Mouse (Mus musculus): ENCODE results near the gene Hipk2. TPM values are rescaled to one million over a fixed set of nuclear protein-coding genes. Genes with fewer than 3 reads are reported as not detected.

Gene Hipk2
- total and polyA plus RNA-seq, 2 experiments from 2014 or later: 17.8 to 28.6 TPM

DNA sequence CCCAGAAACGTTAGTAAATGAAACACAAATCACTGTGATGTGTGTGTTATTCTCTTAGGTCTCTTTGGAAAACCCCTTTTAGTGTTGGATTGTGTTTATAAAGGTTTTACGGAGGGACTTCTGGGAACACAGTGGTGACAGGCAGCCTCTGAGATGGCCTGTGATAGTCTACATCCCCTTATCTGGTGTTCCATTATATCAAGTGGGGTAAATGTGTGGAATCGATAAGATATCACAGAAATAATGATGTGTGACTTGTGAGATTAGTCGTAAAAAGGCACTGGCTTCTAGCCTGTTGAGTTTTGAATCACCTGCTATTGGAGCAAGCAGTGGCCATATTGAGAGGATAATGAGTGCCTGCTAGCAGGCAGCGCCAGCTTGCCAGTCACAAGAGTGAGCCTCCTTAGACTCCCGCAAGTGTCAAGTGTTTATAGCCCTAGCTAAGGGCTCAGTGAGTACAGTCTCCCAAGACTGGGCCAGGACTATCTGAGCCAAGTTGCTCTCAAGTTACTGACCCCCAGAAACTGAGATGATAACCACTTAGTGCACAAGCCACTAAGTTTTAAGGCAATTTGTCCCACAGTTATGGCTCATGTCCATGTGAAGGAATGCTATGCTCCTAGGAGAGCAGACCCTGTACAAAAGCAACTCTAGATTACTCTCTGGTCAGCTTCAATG, 113.2 kb downstream of the Hipk2 start:
- Histone ChIP-seq H3K9ac (no peak overlapping the region), H3K4me2 (ENCODE audit: low read depth) (no peak overlapping the region), H3K9me3 (ENCODE audit: low read length) (no peaks in the 10 kb centered on the region), H3K27ac (ENCODE audit: low read depth, low read length) (no peak overlapping the region), H3K27me3 (ENCODE audit: insufficient read depth, low read length) (no peaks in the 10 kb centered on the region), H3K4me1 (ENCODE audit: insufficient read depth) (no peaks in the 10 kb centered on the region), H3K4me3 (ENCODE audit: low read depth, low read length) (no peak overlapping the region), H3K36me3 (ENCODE audit: insufficient read depth) (no peaks in the 10 kb centered on the region)
- WGBS: 56% methylated on average over 6 of the region's 6 CpGs
- DNase-seq (no peak), ATAC-seq (no peak)
- no peak for TF ChIP-seq CTCF (IDR thresholded peaks at IDR 0.05; ENCODE audit: low read depth)

DNA sequence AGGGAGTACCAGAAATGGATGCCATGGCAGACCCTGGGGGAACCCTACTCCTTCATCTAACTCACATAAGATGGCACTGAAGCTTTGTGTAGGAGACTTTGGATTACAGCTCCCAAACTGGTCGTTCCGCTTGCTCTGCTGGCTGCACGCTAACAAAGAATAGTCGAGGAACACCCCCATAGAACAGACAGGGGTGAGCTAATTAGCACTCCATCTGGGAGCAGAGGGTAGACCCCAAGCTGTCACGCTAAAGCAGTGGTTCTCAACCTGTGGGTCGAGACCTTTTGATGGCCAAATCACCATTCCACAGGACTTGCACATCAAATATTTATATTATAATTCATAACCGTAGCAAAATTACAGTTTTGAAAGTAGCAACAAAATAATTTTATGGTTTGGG, 114.0 kb downstream of the Hipk2 start:
- Histone ChIP-seq H3K27me3 (ENCODE audit: insufficient read depth, low read length) (no peaks in the 10 kb centered on the region), H3K9me3 (ENCODE audit: low read length) (no peaks in the 10 kb centered on the region), H3K4me3 (ENCODE audit: low read depth, low read length) (no peak overlapping the region), H3K27ac (ENCODE audit: low read depth, low read length) (no peak overlapping the region), H3K36me3 (ENCODE audit: insufficient read depth) (no peaks in the 10 kb centered on the region), H3K9ac (no peak overlapping the region), H3K4me2 (ENCODE audit: low read depth) (no peak overlapping the region), H3K4me1 (ENCODE audit: insufficient read depth) (no peaks in the 10 kb centered on the region)
- ATAC-seq: no peak
- 52% methylated on average over 7 of the region's 7 CpGs for WGBS
- DNase-seq: no peak
- TF ChIP-seq CTCF (IDR thresholded peaks at IDR 0.05; ENCODE audit: low read depth): no peak

DNA sequence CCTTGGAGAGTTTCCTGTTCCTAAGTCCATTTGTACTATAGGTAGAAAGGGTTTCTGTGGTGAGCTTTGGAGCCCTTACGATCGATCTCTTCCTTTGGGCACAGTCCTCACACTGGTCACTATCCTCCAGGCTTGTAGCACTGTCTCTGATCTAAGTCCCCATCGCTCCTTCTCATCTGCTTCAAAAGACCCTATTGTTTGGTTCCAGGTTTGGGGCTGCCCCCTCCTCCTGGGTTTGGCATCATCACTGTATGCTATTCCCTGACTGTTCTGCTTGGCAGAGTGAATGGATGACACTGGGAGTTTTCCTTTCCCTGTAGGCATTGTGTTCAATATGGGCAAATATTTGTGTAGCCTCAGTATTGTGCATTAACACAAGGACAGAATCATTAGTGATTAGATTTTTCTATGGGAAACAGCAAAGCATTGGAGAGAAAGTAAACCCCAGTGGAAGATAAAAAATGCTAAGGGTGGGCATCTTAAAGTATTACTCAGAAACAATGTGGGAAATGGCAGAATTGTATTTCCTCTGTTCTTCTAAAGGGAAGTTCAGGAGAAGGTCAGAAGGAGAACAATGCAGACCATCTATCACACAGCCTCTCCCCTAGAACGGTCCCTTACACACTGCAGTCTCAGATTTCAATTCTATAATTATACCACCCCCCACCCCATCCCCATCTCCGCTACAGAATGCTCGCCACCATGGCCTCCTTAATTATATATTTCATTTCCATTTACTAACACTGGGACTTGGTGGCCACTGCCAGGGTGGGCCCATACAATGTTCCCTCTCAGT, 114.9 kb downstream of the Hipk2 start:
- no peaks in the 10 kb centered on the region for H3K4me1 ChIP-seq (ENCODE audit: insufficient read depth)
- no peak for TF ChIP-seq CTCF (IDR thresholded peaks at IDR 0.05; ENCODE audit: low read depth)
- no peaks in the 10 kb centered on the region for H3K36me3 ChIP-seq (ENCODE audit: insufficient read depth)
- ATAC-seq: no peak
- 54% methylated on average over 6 of the region's 6 CpGs for WGBS
- H3K27ac ChIP-seq (ENCODE audit: low read depth, low read length): no peak overlapping the region
- no peak overlapping the region for H3K4me2 ChIP-seq (ENCODE audit: low read depth)
- no peaks in the 10 kb centered on the region for H3K9me3 ChIP-seq (ENCODE audit: low read length)
- H3K4me3 ChIP-seq (ENCODE audit: low read depth, low read length): no peak overlapping the region
- DNase-seq: no peak
- no peaks in the 10 kb centered on the region for H3K27me3 ChIP-seq (ENCODE audit: insufficient read depth, low read length)
- H3K9ac ChIP-seq: no peak overlapping the region

DNA sequence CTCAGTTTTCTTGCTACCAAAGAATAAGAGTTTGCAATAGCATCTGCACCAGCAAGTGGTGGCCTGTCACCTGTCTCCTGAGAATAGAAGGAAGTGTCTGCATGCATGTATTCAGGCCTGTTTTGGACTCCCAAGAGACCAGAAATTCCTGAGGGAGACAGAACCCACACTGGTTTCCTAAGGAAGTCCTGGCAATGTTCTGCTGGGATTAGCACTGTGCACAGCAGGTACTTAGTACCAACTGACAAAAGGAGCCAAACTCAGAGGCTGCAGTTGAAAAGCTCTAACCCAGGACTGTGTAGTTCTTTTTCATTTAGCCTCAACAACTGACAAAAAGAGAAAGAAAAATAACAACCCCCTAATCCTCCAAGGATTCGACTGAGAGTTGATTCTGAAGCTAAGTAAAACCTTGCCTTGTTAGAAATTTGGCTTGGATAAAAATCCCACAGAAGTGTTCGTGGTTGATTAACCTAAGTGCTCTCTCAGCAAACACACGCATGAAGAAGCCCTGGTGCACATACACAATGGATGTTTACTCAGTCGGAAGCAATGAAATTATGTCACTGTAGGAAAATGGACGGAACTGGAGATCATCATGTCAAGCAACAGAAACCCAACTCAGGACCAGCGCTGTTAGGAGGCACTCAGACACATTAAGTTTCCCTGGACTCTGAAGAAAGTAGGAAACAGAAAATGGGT, 115.9 kb downstream of the Hipk2 start:
- H3K4me3 ChIP-seq (ENCODE audit: low read depth, low read length): no peak overlapping the region
- no peak overlapping the region for H3K27ac ChIP-seq (ENCODE audit: low read depth, low read length)
- TF ChIP-seq CTCF (IDR thresholded peaks at IDR 0.05; ENCODE audit: low read depth): no peak
- 14% methylated on average over 6 of the region's 6 CpGs for WGBS
- H3K9ac ChIP-seq: no peak overlapping the region
- no peaks in the 10 kb centered on the region for H3K4me1 ChIP-seq (ENCODE audit: insufficient read depth)
- peak; percentile 17 for DNase-seq
- no peaks in the 10 kb centered on the region for H3K36me3 ChIP-seq (ENCODE audit: insufficient read depth)
- no peak overlapping the region for H3K4me2 ChIP-seq (ENCODE audit: low read depth)
- H3K27me3 ChIP-seq (ENCODE audit: insufficient read depth, low read length): no peaks in the 10 kb centered on the region
- no peaks in the 10 kb centered on the region for H3K9me3 ChIP-seq (ENCODE audit: low read length)
- peak; percentile 43 for ATAC-seq

DNA sequence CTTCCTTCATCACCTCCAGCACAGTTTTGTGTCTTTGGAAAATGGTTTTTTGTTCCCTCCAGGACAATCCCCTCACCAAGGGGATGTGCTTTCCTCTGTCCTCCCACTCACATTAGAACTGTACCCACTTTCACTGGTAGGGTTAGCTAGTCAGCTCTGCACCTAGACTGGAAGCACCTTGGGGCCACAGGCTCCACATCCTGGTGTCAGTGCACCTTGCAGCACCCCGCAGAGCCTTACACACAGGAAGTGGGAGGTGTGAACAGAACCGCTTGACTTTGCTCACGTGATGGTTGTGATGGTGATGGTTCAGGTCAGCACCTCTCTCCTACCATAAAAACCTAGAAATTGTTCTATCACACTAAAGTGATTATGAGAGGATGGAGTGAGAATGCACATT, 116.8 kb downstream of the Hipk2 start:
- ATAC-seq: no peak
- no peak for TF ChIP-seq CTCF (IDR thresholded peaks at IDR 0.05; ENCODE audit: low read depth)

DNA sequence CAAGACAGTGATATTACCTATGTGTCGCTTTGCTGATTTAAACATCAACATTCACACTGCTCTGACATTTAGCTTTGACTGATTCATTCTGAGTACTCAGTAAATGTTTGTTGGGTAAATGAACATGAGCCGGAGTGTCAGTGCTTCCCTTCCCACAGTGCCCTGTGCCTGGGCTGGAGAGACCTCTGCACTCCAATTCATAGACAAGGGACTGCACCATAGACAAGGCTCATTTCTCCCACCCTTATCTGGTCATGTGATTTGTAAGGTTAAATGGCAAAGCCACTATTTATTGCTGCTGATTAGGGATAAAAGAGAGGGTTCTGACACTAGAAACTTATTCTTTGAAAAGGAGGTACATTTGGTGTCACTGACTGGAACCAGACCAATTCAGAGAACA, 118.4 kb downstream of the Hipk2 start:
- Histone ChIP-seq H3K27ac (ENCODE audit: low read depth, low read length) (no peak overlapping the region), H3K9me3 (ENCODE audit: low read length) (no peaks in the 10 kb centered on the region), H3K4me1 (ENCODE audit: insufficient read depth) (no peaks in the 10 kb centered on the region), H3K36me3 (ENCODE audit: insufficient read depth) (no peaks in the 10 kb centered on the region), H3K4me3 (ENCODE audit: low read depth, low read length) (no peak overlapping the region), H3K27me3 (ENCODE audit: insufficient read depth, low read length) (no peaks in the 10 kb centered on the region), H3K9ac (no peak overlapping the region), H3K4me2 (ENCODE audit: low read depth) (no peak overlapping the region)
- ATAC-seq (no peak), DNase-seq (no peak)
- WGBS: 94% methylated on average over 2 of the region's 2 CpGs
- TF ChIP-seq CTCF (IDR thresholded peaks at IDR 0.05; ENCODE audit: low read depth): no peak

More for the DNA sequence above, 116.8 kb downstream of the Hipk2 start:
- no peak for DNase-seq
- Histone ChIP-seq H3K4me1 (ENCODE audit: insufficient read depth) (no peaks in the 10 kb centered on the region), H3K9ac (no peak overlapping the region), H3K36me3 (ENCODE audit: insufficient read depth) (no peaks in the 10 kb centered on the region), H3K27ac (ENCODE audit: low read depth, low read length) (no peak overlapping the region), H3K4me2 (ENCODE audit: low read depth) (no peak overlapping the region), H3K27me3 (ENCODE audit: insufficient read depth, low read length) (no peaks in the 10 kb centered on the region), H3K9me3 (ENCODE audit: low read length) (no peaks in the 10 kb centered on the region), H3K4me3 (ENCODE audit: low read depth, low read length) (no peak overlapping the region)
- WGBS: 89% methylated on average over 3 of the region's 3 CpGs

DNA sequence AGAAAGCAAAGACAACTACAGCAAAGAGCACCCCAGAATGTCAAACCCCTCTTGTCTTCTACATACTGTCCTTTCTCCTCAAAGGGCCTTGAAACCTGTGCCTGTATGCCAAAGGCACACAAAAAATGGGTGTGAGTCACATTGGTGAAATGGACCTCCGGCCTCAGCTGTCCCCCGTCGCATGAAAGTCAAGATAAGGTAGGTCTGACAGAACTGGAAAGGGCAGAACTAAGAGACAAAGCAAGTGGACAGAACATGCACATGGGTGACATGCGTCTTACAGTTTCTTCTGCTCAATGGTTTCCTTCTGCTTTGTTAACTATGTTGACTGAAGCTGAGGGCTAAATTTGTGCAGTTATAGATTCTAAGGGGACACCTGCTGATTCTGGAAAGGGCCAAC, 119.0 kb downstream of the Hipk2 start:
- WGBS: 91% methylated on average over 4 of the region's 4 CpGs
- no peaks in the 10 kb centered on the region for H3K9me3 ChIP-seq (ENCODE audit: low read length)
- ATAC-seq: no peak

More for the DNA sequence above, 119.0 kb downstream of the Hipk2 start:
- DNase-seq: no peak
- H3K36me3 ChIP-seq (ENCODE audit: insufficient read depth): no peaks in the 10 kb centered on the region
- no peak overlapping the region for H3K9ac ChIP-seq
- TF ChIP-seq CTCF (IDR thresholded peaks at IDR 0.05; ENCODE audit: low read depth): no peak
- H3K27me3 ChIP-seq (ENCODE audit: insufficient read depth, low read length): no peaks in the 10 kb centered on the region
- H3K4me3 ChIP-seq (ENCODE audit: low read depth, low read length): no peak overlapping the region
- H3K27ac ChIP-seq (ENCODE audit: low read depth, low read length): no peak overlapping the region
- H3K4me1 ChIP-seq (ENCODE audit: insufficient read depth): no peaks in the 10 kb centered on the region
- H3K4me2 ChIP-seq (ENCODE audit: low read depth): no peak overlapping the region

Data from forebrain, postnatal 0 days (tissue).